Mouse (Mus musculus): Measurements from ENCODE around the gene Ppil1.

DNA sequence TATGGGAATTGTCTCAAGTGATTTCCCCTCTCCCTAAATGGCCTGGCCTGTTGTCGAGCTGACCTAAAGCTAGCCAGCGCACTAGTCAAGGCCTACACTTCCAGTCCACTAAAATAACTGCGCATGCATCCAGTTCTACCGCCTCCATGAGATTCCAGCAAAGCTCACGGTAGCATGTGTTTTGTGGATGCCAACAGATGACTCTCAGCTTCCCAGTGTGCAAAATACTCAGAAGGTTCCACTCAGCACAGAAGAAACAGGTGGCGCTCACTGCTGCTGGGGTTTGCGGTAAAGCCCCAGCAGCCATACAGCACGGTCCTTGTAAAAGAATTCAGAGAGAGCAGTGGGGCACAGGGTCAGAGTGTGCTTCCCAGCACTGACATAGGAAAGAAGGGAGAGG lies 47.6 kb upstream of the Ppil1 start:
- TF ChIP-seq POLR2A (IDR thresholded peaks at IDR 0.05; ENCODE audit: insufficient read length, low read depth) (no peak), POLR2AphosphoS2 (IDR thresholded peaks at IDR 0.05; ENCODE audit: insufficient read length, low read depth) (no peak), TCF12 (IDR thresholded peaks at IDR 0.05; ENCODE audit: insufficient read depth, poor library complexity, severe bottlenecking) (no peak), USF1 (IDR thresholded peaks at IDR 0.05; ENCODE audit: low read depth) (no peak), MYOD1 (IDR thresholded peaks at IDR 0.05; ENCODE audit: control insufficient read depth in 1 of 3, insufficient read length in 2 of 3, low read depth in 2 of 3) (peak in 1 of 3 experiments; percentile 20)

All from myocyte (in vitro differentiated cells).